ENCODE assay signal across 16 mouse cellular contexts in the genomic region with DNA sequence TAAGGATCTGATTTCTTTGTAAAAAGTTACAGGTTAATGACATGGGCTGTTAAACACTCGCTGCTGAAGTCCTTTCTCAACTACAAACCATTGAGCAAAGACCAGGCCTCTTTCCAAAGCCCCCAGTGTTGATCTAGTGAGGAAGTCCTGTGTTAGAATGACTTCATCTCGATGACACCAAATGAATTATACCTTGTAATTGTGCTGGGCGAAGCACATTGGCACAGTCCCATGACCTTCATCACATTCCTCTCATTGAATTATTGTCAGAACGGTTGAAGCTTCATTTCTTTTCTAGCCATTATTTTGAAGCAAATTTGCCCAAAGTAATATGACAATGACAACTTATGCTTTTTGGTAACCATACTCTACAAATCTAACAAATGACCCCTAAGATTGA.
"Had no signal": no experiment of that assay in that cellular context is flagged by ENCODE, and none has a peak within 500 bp of the region (broad histone marks: within the 10 kb centered on the region; RNA-seq: fewer than 3 reads in every experiment).

No protein-coding gene starts in this region.

- H3K36me3 ChIP-seq: liver, embryonic 13.5 days had no signal

- H3K4me1 ChIP-seq: liver, embryonic 13.5 days had no signal

- H3K4me3 ChIP-seq: left cerebral cortex, adult 2 months; liver, embryonic 13.5 days had no signal

- H3K27me3 ChIP-seq: liver, embryonic 13.5 days had no signal

- DNase-seq: kidney, postnatal 36 days; layer of hippocampus, postnatal 36 days; liver, embryonic 13.5 days; lung, adult 2 months; lung, postnatal 14 days; lung, postnatal 4 days; midbrain, embryonic 14.5 days; right cerebral cortex, adult 18-20 months; right cerebral cortex, postnatal 14 days; right cerebral cortex, postnatal 4 days; thymus, adult 2 months; thymus, postnatal 14 days; thymus, postnatal 4 days had no signal

- H3K27ac ChIP-seq: kidney, postnatal 0 days; left cerebral cortex, adult 2 months; liver, embryonic 13.5 days; stomach, postnatal 0 days had no signal
